Mouse (Mus musculus): ENCODE measurements around the gene Anp32a. TPM values are rescaled to one million over a fixed set of nuclear protein-coding genes. Genes with fewer than 3 reads are reported as not detected.
A peak's percentile ranks its signal among the peaks of the same experiment; 100 is the strongest.

Anp32a gene
- 379 and 408 TPM in 2 replicates for total RNA-seq (2021)
- long read RNA-seq, experiment 1, transcript Anp32a-201 (7 exons, 2,113 nt) = major isoform, 22 of 45 reads
- long read RNA-seq, experiment 1, partial matches to known transcripts = 2 of 45 reads
- long read RNA-seq, experiment 1, other reads (novel, unspliced or antisense) = 21 of 45 reads
- long read RNA-seq, experiment 2, transcript Anp32a-201 (7 exons, 2,113 nt) = major isoform, 17 of 42 reads
- long read RNA-seq, experiment 2, partial matches to known transcripts = 2 of 42 reads
- long read RNA-seq, experiment 2, other reads (novel, unspliced or antisense) = 21 of 42 reads

GRCm38 (mm10) chr9:62341123-62341486 is at the start of gene Anp32a:
TSS of gene Anp32a (plus strand) at chr9:62341293.
- peak; percentile 100 for DNase-seq

DNA sequence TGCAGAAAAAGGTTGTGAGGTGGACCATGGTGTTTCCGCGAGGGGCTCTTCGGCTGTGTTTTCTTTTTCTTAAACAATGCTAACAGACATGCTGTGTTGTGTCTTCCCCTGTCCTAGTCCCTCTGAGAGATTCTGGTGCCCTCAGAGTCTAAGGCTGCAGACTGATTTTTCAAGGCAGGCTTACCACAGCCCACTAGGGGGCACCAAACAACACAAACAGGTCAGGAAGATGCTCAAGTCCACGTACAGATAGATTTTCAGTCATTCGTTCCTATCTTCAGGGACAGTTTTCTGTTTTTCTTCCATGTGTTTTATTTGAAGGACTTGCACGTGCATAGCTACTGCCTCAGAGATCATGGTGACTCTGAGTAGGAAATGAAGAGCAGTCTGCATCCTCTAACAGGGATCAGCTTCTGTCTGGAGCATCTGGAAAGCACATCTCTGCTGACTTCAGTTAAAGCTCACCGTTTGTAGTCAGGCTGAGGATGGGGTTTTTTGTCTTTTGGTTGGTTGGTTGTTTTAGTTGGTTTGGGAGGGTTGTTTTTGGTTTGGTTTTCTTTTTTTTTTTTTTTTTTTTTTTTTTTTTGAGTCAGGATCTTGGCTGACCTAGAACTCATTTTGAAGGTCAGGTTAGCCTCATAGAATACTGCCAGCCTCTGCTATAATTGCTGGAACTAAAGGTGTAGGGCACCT is 45.9 kb upstream of the Anp32a start:
- DNase-seq = peak; percentile 90

DNA sequence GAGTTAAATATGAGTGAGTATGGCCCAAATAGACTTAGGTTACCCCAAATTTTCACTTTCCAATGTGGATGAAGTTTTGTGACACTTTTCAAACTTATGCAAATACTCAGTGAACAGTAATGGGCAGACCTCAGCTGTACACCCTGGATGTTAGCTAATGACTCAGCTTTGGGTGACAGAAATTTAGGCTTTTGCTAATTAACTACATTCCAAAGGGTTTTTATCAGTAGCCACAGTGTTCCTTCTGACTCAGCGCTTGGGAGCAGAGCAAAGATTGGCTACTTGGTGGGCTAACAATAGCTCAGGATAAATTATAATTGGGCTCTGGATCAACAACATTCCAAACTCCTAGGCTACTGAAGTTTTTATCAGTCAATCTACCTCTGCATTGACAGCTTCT is 44.2 kb upstream of the Anp32a start:
- no peak for DNase-seq

- DNase-seq = no peak
Measured at GRCm38 (mm10) chr9:62315556-62315955, 25.5 kb upstream of the Anp32a start.

DNA sequence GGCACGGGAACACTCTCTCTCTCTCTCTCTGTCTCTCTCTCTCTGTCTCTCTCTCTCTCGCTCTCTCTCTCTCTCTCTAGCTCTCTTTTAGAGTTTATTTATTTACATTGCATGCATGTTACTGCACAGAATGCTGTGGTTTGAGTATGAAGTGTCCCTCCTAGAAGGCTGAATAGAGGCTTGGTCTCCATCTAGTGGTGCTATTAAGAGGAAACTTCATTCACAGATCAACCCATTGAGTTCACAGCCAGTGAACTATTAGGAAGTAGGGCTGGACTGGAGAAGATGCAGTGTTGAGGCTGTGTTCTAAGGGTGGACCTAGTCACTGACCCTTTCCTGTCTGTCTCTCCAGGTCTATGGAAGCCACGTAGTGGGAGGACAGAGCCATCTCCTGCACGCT is 22.4 kb upstream of the Anp32a start:
- DNase-seq = no peak

DNA sequence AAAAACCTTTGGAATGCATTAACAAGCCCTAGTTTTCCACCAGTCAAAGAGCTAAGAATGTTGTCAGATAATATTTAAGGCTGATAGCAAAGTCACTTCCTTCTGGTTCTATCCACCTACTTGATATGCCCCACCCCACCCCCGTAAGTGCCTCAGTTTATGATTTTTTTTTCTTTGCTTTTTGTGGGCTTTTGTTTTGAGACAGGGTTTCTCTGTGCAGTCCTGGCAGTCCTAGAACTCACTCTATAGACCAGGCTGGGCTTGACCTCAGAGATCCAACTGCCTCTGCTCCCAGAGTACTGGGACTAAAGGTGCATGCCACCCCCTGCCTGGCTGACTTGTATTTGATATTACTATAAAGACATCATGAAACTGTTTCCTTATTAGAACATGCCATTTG is 17.3 kb upstream of the Anp32a start:
- no peak for DNase-seq

DNA sequence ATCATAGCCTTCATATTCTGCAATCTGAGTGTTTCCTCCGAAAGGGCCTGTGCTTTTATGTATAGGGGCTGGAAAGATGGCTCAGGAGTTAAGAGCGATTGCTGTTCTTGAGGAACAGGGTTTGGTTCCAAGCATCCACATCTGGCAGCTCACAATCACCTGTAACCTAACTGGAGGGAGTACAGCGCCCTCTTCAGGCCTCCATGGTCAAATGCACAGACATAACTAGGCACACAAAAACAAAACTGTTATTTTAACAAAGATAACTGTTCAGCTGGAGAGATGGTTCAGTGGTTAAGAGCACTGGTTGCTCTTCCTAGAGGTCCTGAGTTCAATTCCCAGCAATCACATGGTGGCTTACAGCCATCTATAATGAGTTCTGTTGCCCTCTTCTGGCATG is 15.1 kb upstream of the Anp32a start:
- DNase-seq = no peak

DNA sequence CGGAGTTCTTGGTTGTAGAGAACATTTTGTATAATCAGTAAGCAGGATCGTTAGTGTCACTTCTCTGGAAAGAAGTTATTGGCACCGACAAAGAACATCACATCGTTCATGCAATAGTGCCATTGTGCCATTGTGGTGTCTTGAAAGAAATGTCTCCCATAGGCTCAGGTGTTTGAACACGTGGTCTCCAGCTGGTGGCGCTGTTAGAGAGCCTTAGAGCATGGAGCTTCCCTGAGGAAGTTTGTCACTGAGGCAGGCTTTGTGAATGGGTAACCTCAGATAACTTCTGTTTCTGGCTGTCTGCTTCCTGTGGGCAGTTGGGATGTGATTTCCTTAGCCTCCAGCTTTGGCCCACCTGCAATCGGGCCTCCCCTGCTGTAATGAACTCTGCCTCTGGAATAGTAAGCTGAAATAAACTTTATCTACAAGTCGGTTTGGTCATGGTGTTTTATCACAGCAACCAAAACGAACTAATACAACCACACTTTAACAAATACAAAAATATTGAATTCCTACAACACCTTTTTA is 6.7 kb upstream of the Anp32a start:
- no peak for DNase-seq

DNA sequence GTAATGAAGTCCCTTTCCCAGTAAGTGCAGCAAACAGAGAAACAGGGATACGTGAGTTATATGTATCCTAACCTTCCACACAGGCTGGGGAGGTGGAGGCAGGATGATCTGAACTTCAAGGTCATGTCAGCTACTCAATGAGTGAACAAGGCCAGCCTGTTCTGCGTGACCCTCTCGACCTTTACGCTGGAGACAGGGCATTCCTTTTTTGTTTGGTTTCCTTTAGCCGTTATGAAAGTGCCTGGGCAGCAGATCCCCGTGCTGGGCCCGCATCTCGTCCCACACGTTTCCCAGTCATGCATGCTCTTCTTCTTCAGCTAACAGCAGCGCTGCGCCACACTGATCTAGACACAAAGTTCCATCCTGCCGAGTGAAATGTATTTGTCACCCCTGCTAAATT is 5.7 kb upstream of the Anp32a start:
- no peak for DNase-seq

DNA sequence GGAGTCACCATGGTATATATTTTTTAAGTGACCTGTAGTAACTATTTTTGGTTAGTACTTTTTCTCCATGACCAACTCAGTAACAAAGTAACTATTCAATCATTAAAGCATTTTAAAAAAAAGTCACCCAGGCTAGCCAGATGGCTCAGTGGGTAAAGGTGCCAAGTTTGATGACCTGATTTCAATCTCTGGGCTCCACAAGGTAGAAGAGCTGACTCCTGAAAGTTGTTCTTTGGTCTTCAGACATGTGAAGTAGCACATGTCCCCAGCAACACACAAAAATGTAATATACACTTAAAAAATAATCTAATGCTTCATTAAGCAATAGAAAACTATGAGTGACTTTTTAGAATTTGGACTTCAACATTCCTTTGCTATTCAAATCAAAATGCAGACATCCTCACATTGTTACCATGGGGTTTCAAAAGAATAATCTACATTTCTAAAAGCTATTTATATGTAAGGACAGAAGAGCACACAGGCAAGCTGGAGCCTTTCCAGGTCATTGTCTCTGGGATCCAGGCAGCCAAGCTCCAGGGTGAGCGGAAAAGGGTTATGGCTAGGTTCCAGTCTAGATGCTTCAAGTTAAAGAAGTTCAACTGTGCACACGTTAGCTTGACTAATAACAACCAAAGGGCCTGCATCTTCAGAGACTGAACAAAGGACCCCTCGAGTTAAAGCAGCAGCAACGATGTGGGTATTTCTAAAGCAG is 3.0 kb upstream of the Anp32a start:
- peak; percentile 54 for DNase-seq

- no peak for DNase-seq
Measured at GRCm38 (mm10) chr9:62338636-62339191, 2.4 kb upstream of the Anp32a start.

DNA sequence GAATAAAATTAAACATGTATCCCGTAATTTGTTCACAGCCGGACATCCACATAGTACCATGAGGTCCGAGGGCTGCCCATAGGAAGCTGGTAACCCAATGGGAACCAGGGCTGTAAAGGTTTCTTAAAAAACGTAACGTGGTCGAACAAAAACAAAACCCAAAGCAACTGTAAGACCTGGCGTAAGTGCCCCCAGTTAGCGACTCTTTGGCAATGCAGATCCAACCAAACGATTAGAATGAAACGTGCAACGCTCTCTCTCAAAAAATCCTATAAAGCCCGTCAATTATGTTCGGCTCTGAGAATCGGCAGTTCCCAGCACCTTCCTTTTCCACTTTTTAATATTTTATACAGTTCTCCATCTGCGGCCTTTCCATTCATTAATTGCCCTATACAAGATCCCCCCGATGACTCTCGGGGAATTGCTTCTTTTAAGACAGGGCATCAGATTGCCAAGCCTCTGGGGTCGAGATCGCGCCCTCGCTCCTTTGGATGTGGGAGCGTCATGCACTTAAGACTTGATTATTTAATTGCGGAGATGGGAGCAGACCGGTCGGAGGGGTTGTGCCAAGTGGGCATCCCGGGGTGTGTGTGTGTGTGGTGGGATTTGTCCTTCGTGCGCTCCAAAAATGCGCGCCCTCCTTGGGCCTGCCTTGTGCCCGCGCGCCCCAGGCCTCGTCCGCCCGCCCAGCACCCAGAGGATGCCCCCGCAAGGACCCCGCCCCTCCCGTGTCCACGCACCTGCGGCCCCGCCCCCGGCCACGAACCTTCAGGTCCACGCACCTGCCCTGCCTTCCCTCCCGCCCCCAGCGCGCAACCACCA is 581 bp upstream of the Anp32a start:
- no peak for DNase-seq

GRCm38 (mm10) chr9:62341701-62342440 is 778 bp downstream of the Anp32a start:
- peak; percentile 61 for DNase-seq

DNA sequence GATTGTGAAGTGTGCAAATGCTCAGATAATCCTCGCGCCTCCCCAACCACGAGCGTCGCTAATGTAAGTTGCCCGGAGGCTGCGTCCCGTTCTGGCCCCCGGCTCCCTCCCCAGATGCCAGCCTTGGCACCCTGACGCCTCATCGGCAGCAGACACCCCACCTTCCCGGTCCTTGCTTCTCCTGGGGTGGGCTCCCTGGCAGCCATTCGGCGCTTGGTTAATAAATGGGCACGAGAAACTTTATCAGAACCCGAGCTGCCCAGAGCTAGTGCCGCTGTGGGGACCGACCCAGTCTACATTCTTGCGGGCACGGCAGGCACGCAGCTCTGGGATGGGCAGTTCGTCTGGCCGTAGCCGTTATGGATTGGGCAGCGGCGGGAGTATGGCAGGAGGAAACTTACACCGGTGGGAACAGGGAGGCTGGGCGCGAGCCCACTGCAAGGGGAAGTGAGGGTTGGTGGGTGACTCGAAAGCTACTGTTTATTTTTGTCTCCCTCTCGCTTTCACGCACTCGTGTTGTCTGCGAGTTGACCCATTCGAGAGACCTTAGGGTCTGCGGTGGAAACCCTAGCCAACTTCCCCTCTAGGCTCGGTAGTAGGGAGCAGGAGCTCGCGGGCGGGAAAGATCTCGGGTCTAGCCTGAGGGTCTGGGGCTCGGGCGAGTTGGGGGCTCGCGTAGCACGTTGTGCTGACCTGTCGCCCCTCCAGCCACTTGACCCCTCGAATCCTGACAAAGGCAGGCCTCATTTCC is 1.5 kb downstream of the Anp32a start:
- peak; percentile 78 for DNase-seq

GRCm38 (mm10) chr9:62343192-62343903 is 2.3 kb downstream of the Anp32a start:
- peak; percentile 91 for DNase-seq

DNA sequence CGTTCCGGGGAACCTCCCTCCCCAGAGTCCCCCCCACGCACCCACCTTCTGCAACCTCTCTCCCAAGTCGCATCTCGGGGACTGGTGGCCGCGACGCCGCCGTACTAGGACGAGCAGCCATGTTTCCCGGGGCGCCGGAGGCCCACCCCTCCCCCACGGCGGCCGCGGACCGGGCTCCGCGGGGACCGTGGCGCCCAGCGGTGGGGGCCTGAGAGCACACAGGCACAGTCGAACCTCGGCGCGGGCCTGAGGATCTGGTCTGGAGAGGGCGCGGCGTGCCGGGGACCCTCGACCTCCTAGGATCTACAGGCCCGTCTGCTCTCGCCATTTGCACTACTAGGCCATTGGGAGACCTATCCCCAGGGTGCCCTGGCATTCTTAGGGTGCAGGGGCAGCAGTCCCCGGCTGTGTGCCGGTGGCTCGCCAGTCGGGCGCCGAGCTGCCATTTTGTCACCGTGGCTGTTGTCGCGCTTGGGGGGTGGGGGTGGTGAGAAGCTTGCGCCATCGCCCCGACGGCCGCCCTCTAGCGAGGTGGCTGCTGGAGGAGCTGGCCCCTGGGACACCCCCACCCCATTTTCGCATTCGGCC is 2.9 kb downstream of the Anp32a start:
- peak; percentile 85 for DNase-seq

- peak; percentile 90 for DNase-seq
Measured at GRCm38 (mm10) chr9:62344545-62344944, 3.5 kb downstream of the Anp32a start.

- peak; percentile 71 for DNase-seq
Measured at GRCm38 (mm10) chr9:62345081-62345481, 4.0 kb downstream of the Anp32a start.

All from adrenal gland, postnatal 14 days (tissue).